Mouse (Mus musculus): ENCODE data around the gene Rnf17. TPM values are rescaled to one million over a fixed set of nuclear protein-coding genes. Genes with fewer than 3 reads are reported as not detected.

Gene Rnf17
- polyA plus RNA-seq, 2 experiments: 0.97 to 1.1 TPM

- ATAC-seq (ENCODE audit: insufficient read depth) (no peak), DNase-seq (ENCODE audit: low read depth in 3 of 3, low spot score in 3 of 3) (peak; percentile 20 to 36 (median 20))
- Histone ChIP-seq H3K9me3 (ENCODE audit: control insufficient read depth, low read length) (no peaks in the 10 kb centered on the region), H3K9ac (replicated peaks) (no peak overlapping the region), H3K27me3 (ENCODE audit: control insufficient read depth, insufficient read depth, low read length) (no peaks in the 10 kb centered on the region), H3K4me3 (ENCODE audit: insufficient read depth in 1 of 2, low read depth in 2 of 2, low read length in 2 of 2) (no peak overlapping the region), H3K4me1 (replicated peaks; ENCODE audit: control insufficient read depth in 2 of 2, insufficient read depth in 2 of 2, low read length in 1 of 2) (no peaks in the 10 kb centered on the region), H3K27ac (no peak overlapping the region), H3K4me2 (ENCODE audit: low read depth) (no peak overlapping the region), H3K36me3 (replicated peaks; ENCODE audit: control insufficient read depth, insufficient read depth, low read depth) (no peaks in the 10 kb centered on the region)
- no peak for TF ChIP-seq EP300 (IDR thresholded peaks at IDR 0.05; ENCODE audit: low read depth)
- TF ChIP-seq CTCF (IDR thresholded peaks at IDR 0.05; ENCODE audit: low read depth): peak; percentile 44; the same call in 1 of the 2 replicates
- 23% methylated on average over 1 of the region's 1 CpGs for WGBS (ENCODE audit: insufficient replicate concordance)
Measured at GRCm38 (mm10) chr14:56468145-56468544, 65.8 kb downstream of the Rnf17 start.

GRCm38 (mm10) chr14:56489806-56490205, 87.4 kb downstream of the Rnf17 start:
- no peaks in the 10 kb centered on the region for H3K27me3 ChIP-seq (ENCODE audit: control insufficient read depth, insufficient read depth, low read length)
- no peaks in the 10 kb centered on the region for H3K9me3 ChIP-seq (ENCODE audit: control insufficient read depth, low read length)
- H3K27ac ChIP-seq: no peak overlapping the region
- ATAC-seq (ENCODE audit: insufficient read depth): no peak
- DNase-seq (ENCODE audit: low read depth in 3 of 3, low spot score in 3 of 3): no peak
- no peaks in the 10 kb centered on the region for H3K4me1 ChIP-seq (replicated peaks; ENCODE audit: control insufficient read depth in 2 of 2, insufficient read depth in 2 of 2, low read length in 1 of 2)
- no peak overlapping the region for H3K4me2 ChIP-seq (ENCODE audit: low read depth)
- H3K4me3 ChIP-seq (ENCODE audit: insufficient read depth in 1 of 2, low read depth in 2 of 2, low read length in 2 of 2): no peak overlapping the region
- TF ChIP-seq EP300 (IDR thresholded peaks at IDR 0.05; ENCODE audit: low read depth): no peak
- no peak for TF ChIP-seq CTCF (IDR thresholded peaks at IDR 0.05; ENCODE audit: low read depth)
- no peak overlapping the region for H3K9ac ChIP-seq (replicated peaks)
- no peaks in the 10 kb centered on the region for H3K36me3 ChIP-seq (replicated peaks; ENCODE audit: control insufficient read depth, insufficient read depth, low read depth)

GRCm38 (mm10) chr14:56502407-56502806, 100.0 kb downstream of the Rnf17 start:
- no peak overlapping the region for H3K4me3 ChIP-seq (ENCODE audit: insufficient read depth in 1 of 2, low read depth in 2 of 2, low read length in 2 of 2)
- 58% methylated on average over 4 of the region's 4 CpGs for WGBS (ENCODE audit: insufficient replicate concordance)
- no peak for ATAC-seq (ENCODE audit: insufficient read depth)
- DNase-seq (ENCODE audit: low read depth in 3 of 3, low spot score in 3 of 3): no peak
- peaks cover 0 to 4% of the 10 kb centered on the region in 2 experiments; a peak in 1 of 4 replicates for H3K4me1 ChIP-seq (replicated peaks; ENCODE audit: control insufficient read depth in 2 of 2, insufficient read depth in 2 of 2, low read length in 1 of 2)
- no peaks in the 10 kb centered on the region for H3K27me3 ChIP-seq (ENCODE audit: control insufficient read depth, insufficient read depth, low read length)
- H3K36me3 ChIP-seq (replicated peaks; ENCODE audit: control insufficient read depth, insufficient read depth, low read depth): no peaks in the 10 kb centered on the region
- no peaks in the 10 kb centered on the region for H3K9me3 ChIP-seq (ENCODE audit: control insufficient read depth, low read length)
- H3K9ac ChIP-seq (replicated peaks): no peak overlapping the region
- H3K27ac ChIP-seq: no peak overlapping the region
- TF ChIP-seq EP300 (IDR thresholded peaks at IDR 0.05; ENCODE audit: low read depth) (no peak), CTCF (IDR thresholded peaks at IDR 0.05; ENCODE audit: low read depth) (no peak)
- no peak overlapping the region for H3K4me2 ChIP-seq (ENCODE audit: low read depth)

- Histone ChIP-seq H3K27me3 (ENCODE audit: control insufficient read depth, insufficient read depth, low read length) (no peaks in the 10 kb centered on the region), H3K4me1 (replicated peaks; ENCODE audit: control insufficient read depth in 2 of 2, insufficient read depth in 2 of 2, low read length in 1 of 2) (peaks cover 0 to 4% of the 10 kb centered on the region in 2 experiments; a peak in 1 of 4 replicates), H3K4me2 (ENCODE audit: low read depth) (no peak overlapping the region), H3K9ac (replicated peaks) (no peak overlapping the region), H3K9me3 (ENCODE audit: control insufficient read depth, low read length) (no peaks in the 10 kb centered on the region), H3K4me3 (ENCODE audit: insufficient read depth in 1 of 2, low read depth in 2 of 2, low read length in 2 of 2) (no peak overlapping the region), H3K27ac (no peak overlapping the region), H3K36me3 (replicated peaks; ENCODE audit: control insufficient read depth, insufficient read depth, low read depth) (no peaks in the 10 kb centered on the region)
- TF ChIP-seq CTCF (IDR thresholded peaks at IDR 0.05; ENCODE audit: low read depth): no peak
- no peak for TF ChIP-seq EP300 (IDR thresholded peaks at IDR 0.05; ENCODE audit: low read depth)
- ATAC-seq (ENCODE audit: insufficient read depth) (no peak), DNase-seq (ENCODE audit: low read depth in 3 of 3, low spot score in 3 of 3) (no peak)
- WGBS (ENCODE audit: insufficient replicate concordance): 32% methylated on average over 3 of the region's 3 CpGs
Measured at GRCm38 (mm10) chr14:56506743-56507142, 104.4 kb downstream of the Rnf17 start.

GRCm38 (mm10) chr14:56512084-56512483, 109.7 kb downstream of the Rnf17 start:
- TF ChIP-seq EP300 (IDR thresholded peaks at IDR 0.05; ENCODE audit: low read depth) (no peak), CTCF (IDR thresholded peaks at IDR 0.05; ENCODE audit: low read depth) (peak; percentile 75)
- 40% methylated on average over 6 of the region's 6 CpGs for WGBS (ENCODE audit: insufficient replicate concordance)
- no peaks in the 10 kb centered on the region for H3K9me3 ChIP-seq (ENCODE audit: control insufficient read depth, low read length)
- H3K4me2 ChIP-seq (ENCODE audit: low read depth): no peak overlapping the region
- no peaks in the 10 kb centered on the region; a peak in 1 of 4 replicates for H3K4me1 ChIP-seq (replicated peaks; ENCODE audit: control insufficient read depth in 2 of 2, insufficient read depth in 2 of 2, low read length in 1 of 2)
- no peak overlapping the region for H3K27ac ChIP-seq
- DNase-seq (ENCODE audit: low read depth in 3 of 3, low spot score in 3 of 3): peak in 1 of 3 experiments; percentile 4
- H3K27me3 ChIP-seq (ENCODE audit: control insufficient read depth, insufficient read depth, low read length): no peaks in the 10 kb centered on the region
- H3K36me3 ChIP-seq (replicated peaks; ENCODE audit: control insufficient read depth, insufficient read depth, low read depth): no peaks in the 10 kb centered on the region
- no peak overlapping the region for H3K9ac ChIP-seq (replicated peaks)
- ATAC-seq (ENCODE audit: insufficient read depth): no peak
- no peak overlapping the region for H3K4me3 ChIP-seq (ENCODE audit: insufficient read depth in 1 of 2, low read depth in 2 of 2, low read length in 2 of 2)
